Mouse (Mus musculus): ENCODE data around the gene Lrrc4c.

- no peak for TF ChIP-seq CTCF (IDR thresholded peaks at IDR 0.05; ENCODE audit: low read depth)
- TF ChIP-seq EP300 (IDR thresholded peaks at IDR 0.05; ENCODE audit: low read depth) = no peak
Observed at GRCm38 (mm10) chr2:97524256-97524922, 1206.4 kb downstream of the Lrrc4c start.
